Mouse (Mus musculus) embryonic fibroblast, embryonic 13.5 days (primary cell): Measurements from ENCODE around the gene Gkap1. TPM values are rescaled to one million over a fixed set of nuclear protein-coding genes. Genes with fewer than 3 reads are reported as not detected.

Source experiments
- H3K27ac ChIP-seq: 2 replicates; pipeline ENCODE4 v1.5.1; 2012; ENCODE audit warnings: low read length, control low read depth, inconsistent platforms; ENCODE audit not compliant: insufficient read depth
- H3K4me1 ChIP-seq: 2 replicates; pipeline ENCODE4 v1.6.1; 2011; ENCODE audit warnings: low read length; ENCODE audit not compliant: control insufficient read depth, insufficient read depth
- H3K4me3 ChIP-seq: 2 replicates; pipeline ENCODE4 v1.5.1; 2011; ENCODE audit warnings: mild to moderate bottlenecking, control low read depth, low read length; ENCODE audit not compliant: insufficient read depth
- CTCF ChIP-seq: IDR thresholded peaks from 2 replicates; pipeline ENCODE4 v1.5.1; 2011; ENCODE audit warnings: mild to moderate bottlenecking, control low read depth, low read length, moderate library complexity, borderline replicate concordance; ENCODE audit not compliant: insufficient read depth
- POLR2A ChIP-seq: IDR thresholded peaks from 2 replicates; pipeline ENCODE4 v1.6.1; 2011; ENCODE audit warnings: low read depth, mild to moderate bottlenecking, control low read depth, low read length, moderate library complexity
- polyA plus RNA-seq: library from polyadenylated mRNA; stranded (reverse); fragments of >200 nt; gene quantifications from 2 replicates; pipeline ENCODE4 v1.2.4, GENCODE M21; 2011; ENCODE audit warnings: low read depth; ENCODE audit not compliant: missing spikeins, insufficient read length

Gkap1 gene
- 23.8 and 33.9 TPM in 2 replicates for polyA plus RNA-seq

DNA sequence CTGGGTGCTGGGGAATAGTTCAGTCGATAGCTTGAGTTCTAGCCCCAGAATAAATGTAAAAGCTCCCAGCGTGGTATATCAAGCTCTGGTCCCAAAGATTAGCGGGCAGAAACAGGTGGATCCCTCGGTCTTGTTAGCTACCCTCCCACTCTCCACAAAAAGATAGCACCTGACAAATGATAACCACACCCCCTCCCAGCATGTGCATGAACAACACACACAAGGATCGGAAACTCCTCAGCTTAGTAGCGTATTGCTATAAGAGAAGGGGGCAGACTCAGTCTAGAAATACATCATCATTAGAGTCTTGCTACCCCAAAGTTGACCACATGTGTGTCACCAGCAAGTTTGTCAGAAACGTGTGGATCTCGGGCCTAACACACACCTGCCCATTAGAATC is at the start of gene Gkap1:
Gene Gkap1 (minus strand): TSS at position 101 of the 400 bp plus-strand sequence.
- Histone ChIP-seq H3K4me1 (no peaks in the 10 kb centered on the region; the same call in 1 of the 2 replicates), H3K4me3 (peak within 1 kb of the TSS; percentile 61), H3K27ac (peak within 1 kb of the TSS; percentile 2; the same call in 1 of the 2 replicates)
- TF ChIP-seq POLR2A (no peak), CTCF (no peak)

GRCm38 (mm10) chr13:58317768-58318167 is 42.3 kb upstream of the Gkap1 start:
- TF ChIP-seq CTCF (no peak), POLR2A (no peak)
- no peaks in the 10 kb centered on the region for H3K4me1 ChIP-seq
- no peak overlapping the region for H3K4me3 ChIP-seq
- no peak overlapping the region for H3K27ac ChIP-seq

DNA sequence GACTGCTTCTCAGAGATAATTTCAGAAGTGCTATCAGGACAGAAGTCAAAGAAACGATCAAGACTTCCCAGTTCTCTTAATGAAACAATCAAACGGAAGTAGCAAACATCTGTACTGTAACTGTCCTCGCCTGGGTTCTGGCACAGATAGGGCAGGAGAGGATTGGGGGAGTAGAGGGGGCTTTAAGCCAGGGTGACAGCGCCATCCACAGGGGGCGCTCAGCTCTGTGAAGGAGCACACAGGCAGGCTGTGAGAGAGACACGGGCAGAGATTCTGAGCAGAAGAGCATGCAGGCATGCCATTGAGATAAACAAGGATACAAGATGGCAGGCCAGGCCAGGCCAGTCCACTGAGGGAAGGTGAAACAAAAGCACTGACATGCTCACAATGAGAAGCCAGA is 39.5 kb upstream of the Gkap1 start:
- Histone ChIP-seq H3K27ac (no peak overlapping the region), H3K4me1 (no peaks in the 10 kb centered on the region), H3K4me3 (no peak overlapping the region)
- no peak for TF ChIP-seq CTCF

DNA sequence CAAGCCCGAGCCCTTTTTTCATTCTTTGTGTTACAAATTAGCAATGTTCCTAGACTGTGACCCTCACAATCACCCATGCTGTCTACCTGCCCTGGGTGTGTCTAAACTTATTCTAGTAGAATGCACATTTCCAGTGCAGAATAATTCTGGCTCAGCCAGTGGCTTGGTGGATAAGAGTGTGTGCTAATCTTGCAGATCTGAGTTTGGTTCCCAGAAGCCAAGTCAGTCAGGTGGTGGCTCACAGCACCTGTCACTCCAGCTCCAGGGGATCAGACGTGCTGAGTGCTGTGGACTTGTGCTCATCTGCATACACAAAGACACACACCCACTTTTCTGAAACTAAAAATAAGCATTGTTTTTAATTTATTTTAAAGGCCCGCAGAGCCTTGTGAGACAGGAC is 38.3 kb upstream of the Gkap1 start:
- H3K27ac ChIP-seq: no peak overlapping the region
- H3K4me3 ChIP-seq: no peak overlapping the region
- TF ChIP-seq CTCF (no peak), POLR2A (no peak)
- H3K4me1 ChIP-seq: no peaks in the 10 kb centered on the region

DNA sequence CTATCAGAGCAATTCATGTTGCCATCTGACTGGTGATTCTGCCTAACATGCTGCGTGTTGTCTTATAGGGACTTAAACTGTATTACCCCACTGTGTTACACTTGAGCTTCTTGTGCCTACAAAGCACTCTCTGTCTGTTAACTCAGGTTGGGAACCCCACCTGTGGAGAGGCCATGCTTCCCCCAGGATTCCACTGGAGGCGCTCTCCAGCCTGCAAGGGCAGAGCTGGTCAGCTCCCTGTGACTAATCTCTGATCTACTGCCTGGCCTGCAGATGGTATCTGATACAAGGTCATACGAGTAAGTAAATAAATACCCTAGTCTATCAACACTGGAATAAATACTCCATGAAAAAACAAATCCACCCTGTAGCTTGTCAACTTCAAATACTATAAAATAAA is 35.9 kb upstream of the Gkap1 start:
- TF ChIP-seq POLR2A (no peak), CTCF (no peak)
- Histone ChIP-seq H3K4me3 (no peak overlapping the region), H3K4me1 (no peaks in the 10 kb centered on the region), H3K27ac (no peak overlapping the region)

DNA sequence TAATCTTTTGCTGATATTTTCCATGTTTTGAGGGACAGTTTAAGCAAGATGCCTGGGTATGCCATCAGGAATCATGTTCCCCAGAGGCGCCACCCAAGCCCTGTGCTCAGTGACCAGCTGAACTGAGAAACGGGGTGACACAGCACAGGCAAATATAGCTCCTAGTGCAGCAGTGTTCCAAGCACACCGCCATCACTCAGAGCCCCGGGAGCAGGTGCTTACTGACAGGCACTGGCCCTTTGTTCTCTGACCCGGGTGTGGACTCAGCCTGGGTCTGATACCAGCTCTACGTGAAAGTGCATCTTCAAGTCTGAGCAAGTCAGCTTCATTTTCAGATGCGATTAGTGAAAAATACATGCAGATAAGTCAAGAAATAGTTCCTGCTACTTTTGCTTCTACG is 34.0 kb upstream of the Gkap1 start:
- no peak overlapping the region for H3K4me3 ChIP-seq
- no peak overlapping the region for H3K27ac ChIP-seq
- TF ChIP-seq POLR2A: no peak
- no peak for TF ChIP-seq CTCF
- no peaks in the 10 kb centered on the region for H3K4me1 ChIP-seq

- Histone ChIP-seq H3K27ac (no peak overlapping the region), H3K4me3 (no peak overlapping the region), H3K4me1 (no peaks in the 10 kb centered on the region)
- TF ChIP-seq POLR2A: no peak
- TF ChIP-seq CTCF: no peak
Observed at GRCm38 (mm10) chr13:58307453-58307852, 32.0 kb upstream of the Gkap1 start.

GRCm38 (mm10) chr13:58305230-58305629 is 29.7 kb upstream of the Gkap1 start:
- Histone ChIP-seq H3K4me1 (no peaks in the 10 kb centered on the region), H3K4me3 (no peak overlapping the region), H3K27ac (no peak overlapping the region)
- TF ChIP-seq CTCF (no peak), POLR2A (no peak)

DNA sequence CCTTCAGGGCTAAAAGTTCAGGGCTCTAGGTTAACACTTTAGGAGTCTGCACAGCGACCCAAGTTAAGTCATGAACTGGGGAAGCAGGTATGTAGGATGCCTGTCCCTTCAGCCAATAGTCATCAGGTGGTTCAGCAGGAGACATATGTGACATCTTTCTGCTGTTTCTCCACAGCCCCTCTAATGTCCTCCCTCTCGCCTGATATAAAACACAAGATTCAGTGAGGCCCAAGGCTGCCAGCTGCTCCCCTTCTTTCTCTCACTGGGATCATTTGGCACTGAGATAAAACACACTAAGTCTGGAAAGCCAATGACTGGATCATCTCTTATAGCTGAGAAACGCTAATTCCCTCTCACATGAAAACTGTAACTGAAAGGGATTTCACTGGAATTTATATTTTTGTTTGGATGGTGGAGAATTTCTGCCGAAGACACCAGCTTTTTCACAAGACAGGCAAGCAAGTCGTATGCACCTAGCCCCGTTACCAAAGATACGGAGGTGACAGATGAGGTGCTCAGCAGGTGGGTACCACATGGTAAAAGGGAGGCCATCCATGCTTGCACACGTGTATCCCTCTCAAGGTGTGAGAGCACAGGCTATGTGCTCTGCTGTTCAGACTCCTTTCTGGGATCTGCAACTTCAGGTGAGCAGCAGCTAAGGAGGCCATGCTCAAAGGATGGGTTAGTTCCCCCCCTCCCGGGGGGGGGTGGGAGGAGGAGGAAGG is 27.1 kb upstream of the Gkap1 start:
- TF ChIP-seq CTCF (no peak), POLR2A (no peak)

GRCm38 (mm10) chr13:58301961-58302360 is 26.5 kb upstream of the Gkap1 start:
- Histone ChIP-seq H3K4me3 (no peak overlapping the region), H3K4me1 (no peaks in the 10 kb centered on the region), H3K27ac (no peak overlapping the region)
- TF ChIP-seq POLR2A (no peak), CTCF (no peak)

More for the DNA sequence above, 27.1 kb upstream of the Gkap1 start:
- H3K4me3 ChIP-seq: no peak overlapping the region
- no peak overlapping the region for H3K27ac ChIP-seq
- no peaks in the 10 kb centered on the region for H3K4me1 ChIP-seq
